Mouse (Mus musculus) Patski (cell line): ENCODE measurements around the gene Lipt2. TPM values are rescaled to one million over a fixed set of nuclear protein-coding genes. Genes with fewer than 3 reads are reported as not detected.

Source experiments
- ATAC-seq: fragments of 100-300 bp; one replicate; pipeline ENCODE4 v1.8.0; 2021
- CTCF ChIA-PET: fragments of 350-600 bp; sonication (Branson Sonifier 250); formaldehyde crosslinking; loops from one replicate; lab custom pipeline; 2022; ENCODE audit warnings: inconsistent platforms; lab: Charles Lee
- POLR2A ChIA-PET: fragments of 350-600 bp; sonication (Branson Sonifier 250); formaldehyde crosslinking; loops from one replicate; lab custom pipeline; 2022; ENCODE audit warnings: antibody characterized with exemption, inconsistent platforms; lab: Charles Lee
- DNase-seq: peaks from one replicate; pipeline ENCODE4 v3.0.0-alpha.2; 2011; ENCODE audit warnings: low read depth, low spot score
- H3K27me3 ChIP-seq: fragments of 371-371 bp; one replicate; pipeline ENCODE4 v1.5.1; 2021
- CTCF ChIP-seq: fragments of 100-300 bp; IDR thresholded peaks from one replicate; pipeline ENCODE4 v1.5.1; 2021
- in situ Hi-C: fragments of 300-500 bp; cut with MboI; formaldehyde crosslinking; loops from 3 replicates; pipeline ENCODE4 v1.11.1; 2018; ENCODE audit warnings: low pct_unique_long_range_greater_than_20kb, mixed read lengths
- polyA plus RNA-seq: library from polyadenylated mRNA; unstranded; gene quantifications from one replicate; pipeline ENCODE4 v1.2.3, GENCODE M21; 2021

Lipt2 gene
- polyA plus RNA-seq, 1 experiment from 2014 or later = 5.1 TPM

- H3K27me3 ChIP-seq = no peaks in the 10 kb centered on the region
- TF ChIP-seq CTCF = no peak
- in situ Hi-C loops = no loop called here
- ATAC-seq (no peak), DNase-seq (no peak)
- ChIA-PET CTCF (interaction anchor here (1.1 to 2.4 kb wide), 2 partner anchors 18 to 23 kb away, joined by 3 to 8 read pairs; no protein-coding TSS in a partner anchor), POLR2A (no interaction called here)
Observed at GRCm38 (mm10) chr7:100163506-100163905, 4.4 kb downstream of the Lipt2 start.

DNA sequence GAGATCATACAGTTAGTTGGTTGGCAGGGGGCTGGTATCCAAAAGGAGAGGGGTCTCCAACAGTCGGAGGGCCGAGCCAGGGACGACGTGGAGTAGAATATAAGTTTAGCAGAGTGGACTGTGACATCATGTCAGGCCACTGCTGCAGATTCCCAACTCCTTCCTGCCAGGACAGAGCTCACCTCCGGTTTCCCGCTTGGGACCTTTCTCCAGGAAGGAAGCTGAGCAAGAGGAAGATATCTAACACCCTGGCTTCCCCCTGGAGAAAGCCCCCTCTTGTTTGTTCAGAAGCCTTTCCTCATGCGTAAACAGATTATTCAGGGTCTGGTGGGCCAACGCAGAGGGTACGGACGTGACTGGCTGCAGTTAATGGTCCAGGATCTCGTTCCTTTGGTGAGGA is 9.6 kb downstream of the Lipt2 start:
- in situ Hi-C loops = no loop called here
- DNase-seq = no peak
- POLR2A ChIA-PET = no interaction called here
- TF ChIP-seq CTCF = no peak
- ATAC-seq = no peak
- H3K27me3 ChIP-seq = no peaks in the 10 kb centered on the region
- CTCF ChIA-PET = interaction anchor here (0.8 kb wide), 1 partner anchor 24 kb away, joined by 3 read pairs; no protein-coding TSS in a partner anchor

DNA sequence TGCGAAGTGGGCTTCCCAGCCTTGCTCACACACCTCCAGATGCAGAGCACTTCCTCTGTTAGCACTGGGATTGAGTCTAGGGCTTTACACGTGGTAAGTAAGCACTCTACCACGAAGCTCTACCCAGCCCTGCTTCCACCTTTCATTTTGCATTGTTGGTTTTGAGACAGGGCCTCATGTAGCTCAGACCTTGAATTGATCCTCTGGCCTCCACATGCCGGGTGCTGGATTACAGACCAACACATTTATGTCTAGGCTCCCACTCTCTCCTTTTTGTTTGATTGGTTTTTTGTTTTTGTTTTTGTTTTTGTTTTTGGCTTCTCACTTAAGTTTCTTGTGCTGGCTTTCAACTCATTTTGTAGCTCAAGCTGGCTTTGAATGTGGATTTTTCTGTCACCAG is 11.7 kb downstream of the Lipt2 start:
- in situ Hi-C loops = no loop called here
- ChIA-PET POLR2A (no interaction called here), CTCF (no interaction called here)

DNA sequence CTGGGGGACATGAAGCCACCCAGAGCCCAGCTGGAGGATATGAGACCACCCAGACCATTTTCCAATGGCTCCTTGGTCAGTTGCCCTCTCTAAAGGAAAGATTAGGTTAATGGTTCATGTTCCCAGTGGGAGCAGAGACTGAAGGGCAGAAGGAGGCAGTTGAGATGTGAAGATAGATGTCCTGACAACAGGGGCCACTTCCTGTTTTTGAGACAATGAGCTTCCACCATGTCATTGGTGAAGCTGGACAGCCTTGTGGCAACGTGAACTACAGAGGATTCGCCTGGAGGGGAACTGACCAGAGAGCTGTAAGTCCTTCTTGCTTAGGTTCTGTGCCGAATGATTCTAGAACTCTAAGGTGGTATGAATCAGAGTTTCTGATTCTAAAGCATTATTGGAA is 17.2 kb downstream of the Lipt2 start, which contains the start of gene Kcne3:
Gene Kcne3, plus strand, starts transcription at position 234 of the 400 bp plus-strand sequence.
- peaks cover 6% of the 10 kb centered on the region for H3K27me3 ChIP-seq
- CTCF ChIA-PET = interaction anchor here (4.4 kb wide), 1 partner anchor 11 kb away, joined by 20 read pairs; no protein-coding TSS in a partner anchor
- POLR2A ChIA-PET = interaction anchor here (0.6 to 1.4 kb wide), 2 partner anchors 32 to 290 kb away, joined by 3 read pairs; no protein-coding TSS in a partner anchor
- no peak for TF ChIP-seq CTCF
- ATAC-seq (no peak), DNase-seq (no peak)
- in situ Hi-C loops = no loop called here

More for the DNA sequence above, 11.7 kb downstream of the Lipt2 start:
- no peak for DNase-seq
- H3K27me3 ChIP-seq = no peaks in the 10 kb centered on the region
- no peak for TF ChIP-seq CTCF
- ATAC-seq = no peak

DNA sequence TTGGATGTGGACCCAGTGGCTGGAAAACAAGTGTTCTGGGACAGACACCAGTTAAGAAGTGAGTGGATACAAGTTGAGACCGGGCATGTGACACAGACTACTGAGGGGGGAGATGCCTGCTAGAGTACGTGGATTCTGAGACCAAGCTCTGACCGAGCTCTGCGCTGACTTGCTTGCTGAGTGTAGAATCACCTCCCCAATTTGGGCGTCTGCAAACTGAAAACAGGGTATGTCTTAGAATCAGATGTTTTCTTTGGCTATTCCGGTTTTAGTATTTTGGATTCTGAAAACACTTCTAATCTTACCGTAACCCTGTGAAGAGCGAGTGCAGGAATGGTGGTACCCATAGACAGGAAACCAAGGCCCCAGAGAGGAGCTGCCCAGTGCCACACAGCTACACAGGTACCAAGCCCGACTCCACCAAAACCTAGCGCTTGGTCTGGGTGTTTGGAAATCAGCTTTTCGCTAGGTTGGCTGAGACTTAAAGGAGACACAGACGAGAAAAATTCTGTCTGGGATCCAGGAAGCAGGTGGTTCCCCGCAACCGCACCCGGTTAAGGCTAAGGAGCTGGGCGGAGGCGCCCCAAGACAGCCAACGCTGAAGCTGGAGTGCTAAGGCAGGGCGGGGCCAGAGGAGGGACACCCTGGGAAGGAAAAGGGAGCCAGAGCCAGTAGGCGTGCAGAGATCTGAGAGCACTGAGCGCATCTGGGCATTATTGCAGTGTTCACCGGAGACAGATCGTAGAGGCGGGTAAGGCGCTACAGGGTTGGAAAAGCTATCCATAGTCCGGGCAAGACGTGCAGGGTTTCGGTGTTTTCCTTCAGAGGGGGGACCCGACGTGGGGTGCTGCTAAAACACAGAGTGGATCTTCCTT is 19.2 kb downstream of the Lipt2 start:
- CTCF ChIA-PET = interaction anchor here (4.4 kb wide), 1 partner anchor 9 kb away, joined by 20 read pairs; no protein-coding TSS in a partner anchor
- H3K27me3 ChIP-seq = peaks cover 6% of the 10 kb centered on the region
- ATAC-seq = no peak
- POLR2A ChIA-PET = no interaction called here
- no peak for DNase-seq
- in situ Hi-C loops = no loop called here
- no peak for TF ChIP-seq CTCF

- in situ Hi-C loops = no loop called here
- DNase-seq (no peak), ATAC-seq (no peak)
- TF ChIP-seq CTCF = no peak
- H3K27me3 ChIP-seq = peaks cover 6% of the 10 kb centered on the region
- CTCF ChIA-PET = interaction anchor here (4.4 kb wide), 1 partner anchor 8 kb away, joined by 20 read pairs; no protein-coding TSS in a partner anchor
- POLR2A ChIA-PET = no interaction called here
Observed at GRCm38 (mm10) chr7:100178891-100179233, 19.8 kb downstream of the Lipt2 start.

GRCm38 (mm10) chr7:100179394-100179793 is 20.3 kb downstream of the Lipt2 start:
- DNase-seq (no peak), ATAC-seq (no peak)
- peaks cover 6% of the 10 kb centered on the region for H3K27me3 ChIP-seq
- TF ChIP-seq CTCF = no peak
- in situ Hi-C loops = no loop called here
- CTCF ChIA-PET = interaction anchor here (1.6 kb wide), 1 partner anchor 190 kb away, joined by 6 read pairs; no protein-coding TSS in a partner anchor
- POLR2A ChIA-PET = no interaction called here

DNA sequence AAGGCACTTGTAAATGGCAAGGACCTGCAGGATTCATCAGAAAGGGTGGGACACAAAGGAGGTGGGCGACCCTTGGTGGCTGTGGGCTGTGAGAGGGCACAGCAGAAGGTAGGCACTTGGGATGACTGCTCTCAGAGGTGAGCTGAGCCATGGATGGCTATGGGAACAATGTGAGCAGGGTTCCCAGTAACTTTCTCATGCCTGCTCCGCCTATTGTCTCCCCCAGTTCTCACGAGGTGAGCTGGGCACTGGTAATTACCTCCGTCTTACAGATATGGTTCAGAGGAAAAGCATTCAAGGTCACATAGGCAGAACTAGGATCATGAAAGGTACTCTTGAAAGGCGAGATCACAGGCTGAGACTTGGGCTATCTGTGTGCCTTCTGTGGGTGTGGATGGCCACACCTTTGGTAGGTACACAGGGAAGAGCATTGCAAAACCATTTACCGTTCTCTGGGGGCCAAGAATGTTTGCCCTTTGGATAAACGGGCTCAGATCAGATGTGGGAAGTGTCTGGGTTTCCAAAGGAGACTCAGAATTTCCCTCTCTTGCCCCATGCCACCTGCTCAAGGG is 20.8 kb downstream of the Lipt2 start:
- ChIA-PET POLR2A (no interaction called here), CTCF (interaction anchor here (1.6 kb wide), 1 partner anchor 190 kb away, joined by 6 read pairs; no protein-coding TSS in a partner anchor)
- in situ Hi-C loops = loop anchor here (5.0 kb wide), 2 partner anchors 53 to 188 kb away; no protein-coding TSS in a partner anchor
- peaks cover 6% of the 10 kb centered on the region for H3K27me3 ChIP-seq
- no peak for DNase-seq
- no peak for ATAC-seq
- no peak for TF ChIP-seq CTCF

GRCm38 (mm10) chr7:100181176-100181575 is 22.1 kb downstream of the Lipt2 start:
- in situ Hi-C loops = loop anchor here (5.0 kb wide), 2 partner anchors 54 to 189 kb away; no protein-coding TSS in a partner anchor
- POLR2A ChIA-PET = interaction anchor here (1.0 kb wide), 1 partner anchor 199 kb away, joined by 4 read pairs; no protein-coding TSS in a partner anchor
- CTCF ChIA-PET = interaction anchor here (1.6 kb wide), 1 partner anchor 192 kb away, joined by 6 read pairs; no protein-coding TSS in a partner anchor

DNA sequence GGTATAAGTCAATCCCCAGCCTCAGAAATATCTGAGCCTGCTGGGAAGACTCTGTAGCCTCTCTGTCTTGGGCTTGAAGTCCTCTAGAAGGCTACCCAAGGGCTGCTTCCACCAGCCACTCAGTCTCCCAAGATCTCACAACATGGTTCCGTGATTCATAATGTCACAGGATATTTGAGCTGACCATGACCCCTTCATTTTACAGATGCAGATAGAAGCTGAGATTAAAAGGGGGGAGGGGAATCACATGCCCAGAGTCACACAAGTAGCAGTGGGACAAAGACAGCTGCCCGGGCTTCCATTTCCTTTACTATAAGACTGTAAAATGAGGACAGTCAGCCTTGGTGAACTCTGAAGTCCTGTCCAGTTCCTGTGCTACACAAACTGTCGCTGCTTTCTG is 22.5 kb downstream of the Lipt2 start:
- H3K27me3 ChIP-seq = peaks cover 6% of the 10 kb centered on the region
- CTCF ChIA-PET = no interaction called here
- in situ Hi-C loops = loop anchor here (5.0 kb wide), 2 partner anchors 54 to 189 kb away; no protein-coding TSS in a partner anchor
- POLR2A ChIA-PET = no interaction called here
- ATAC-seq = no peak
- DNase-seq = no peak
- TF ChIP-seq CTCF = no peak

More at GRCm38 (mm10) chr7:100181176-100181575, 22.1 kb downstream of the Lipt2 start:
- peaks cover 6% of the 10 kb centered on the region for H3K27me3 ChIP-seq
- DNase-seq (no peak), ATAC-seq (no peak)
- TF ChIP-seq CTCF = no peak
